Mouse (Mus musculus) liver, embryonic 11.5 days (tissue): Measurements from ENCODE around the gene Nfib. TPM values are rescaled to one million over a fixed set of nuclear protein-coding genes. Genes with fewer than 3 reads are reported as not detected.

ENCODE experiments used
- ATAC-seq: fragments of 200-750 bp; cut with Nextera tagmentation; replicated peaks from 2 replicates; pipeline ENCODE4 v1.8.0; 2017; ENCODE audit warnings: moderate number of reproducible peaks, mild to moderate bottlenecking, moderate TSS enrichment, moderate library complexity; ENCODE audit not compliant: low FRiP score
- DNase-seq: peaks from one replicate; pipeline ENCODE4 v3.0.0-alpha.2; 2017; ENCODE audit warnings: low spot score
- H3K27ac ChIP-seq: fragments of 300-500 bp; sonication (generic); 2 replicates; pipeline ENCODE4 v1.5.1; 2014; ENCODE audit warnings: mild to moderate bottlenecking, low read depth, low read length, control low read depth
- H3K27me3 ChIP-seq: fragments of 300-500 bp; sonication (generic); replicated peaks from 2 replicates; pipeline ENCODE4 v1.6.1; 2014; ENCODE audit warnings: low read length, mixed read lengths; ENCODE audit not compliant: control insufficient read depth, insufficient read depth
- H3K36me3 ChIP-seq: fragments of 300-500 bp; sonication (generic); 2 replicates; pipeline ENCODE4 v1.6.1; 2014; ENCODE audit warnings: mild to moderate bottlenecking, low read length, moderate library complexity, mixed read lengths; ENCODE audit not compliant: control insufficient read depth, insufficient read depth
- H3K4me1 ChIP-seq: fragments of 300-500 bp; sonication (generic); replicated peaks from 2 replicates; pipeline ENCODE4 v1.6.1; 2014; ENCODE audit warnings: low read length, mixed read lengths; ENCODE audit not compliant: control insufficient read depth, insufficient read depth
- H3K4me2 ChIP-seq: fragments of 300-500 bp; sonication (generic); 2 replicates; pipeline ENCODE4 v1.6.1; 2014; ENCODE audit warnings: mild to moderate bottlenecking, control low read depth, moderate library complexity
- H3K4me3 ChIP-seq: fragments of 300-500 bp; sonication (generic); 2 replicates; pipeline ENCODE4 v1.5.1; 2014; ENCODE audit warnings: low read depth, low read length, control low read depth
- H3K9ac ChIP-seq: fragments of 300-500 bp; sonication (generic); 2 replicates; pipeline ENCODE4 v1.6.1; 2014; ENCODE audit warnings: low read depth, low read length, control low read depth
- H3K9me3 ChIP-seq: fragments of 300-500 bp; sonication (generic); 2 replicates; pipeline ENCODE4 v1.6.1; 2016; ENCODE audit warnings: low read length, inconsistent platforms, mixed read lengths; ENCODE audit not compliant: control insufficient read depth
- WGBS: fragments of 180-500 bp; shearing (Covaris S2); extraction: QIAGEN DNeasy Blood & Tissue Kit; methylation state at CpG from one replicate; pipeline ENCODE4 v1.1.7; 2014; 5-methylcytosine and 5-hydroxymethylcytosine counted together
- polyA plus RNA-seq: library from polyadenylated mRNA; unstranded; fragments of >200 nt; fragmentation: Nextera tagmentation; extraction: Ambion mirVana; gene quantifications from 2 replicates; pipeline ENCODE4 v1.2.1, GENCODE M21; 2014

Gene Nfib
- polyA plus RNA-seq, 1 experiment from 2014 or later = 26.9 TPM

DNA sequence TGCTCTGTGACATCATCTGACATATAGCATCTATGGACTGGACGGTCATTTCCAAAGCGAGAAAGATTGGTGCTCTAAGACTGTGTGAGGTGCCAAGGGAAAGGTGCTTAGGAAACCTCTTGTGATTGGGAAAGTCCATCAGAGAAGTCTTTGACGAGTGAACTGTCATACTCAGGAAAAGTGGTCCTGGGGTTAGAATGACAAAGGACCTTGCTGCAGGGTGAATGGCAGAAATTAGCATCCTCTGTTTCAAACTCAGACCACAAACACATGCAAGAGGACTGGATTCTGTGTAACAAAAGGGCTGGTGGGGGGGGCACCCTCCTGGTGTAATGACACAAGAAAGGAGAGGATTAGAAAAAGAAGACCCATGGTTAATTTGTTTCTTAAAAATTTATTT, 274.7 kb downstream of the Nfib start:
- Histone ChIP-seq H3K9ac (no peak overlapping the region), H3K4me3 (no peak overlapping the region), H3K36me3 (no peaks in the 10 kb centered on the region; the same call in 1 of the 2 replicates), H3K4me2 (no peak overlapping the region), H3K27ac (no peak overlapping the region), H3K9me3 (no peaks in the 10 kb centered on the region), H3K4me1 (peaks cover 6% of the 10 kb centered on the region; the same call in 1 of the 2 replicates), H3K27me3 (no peaks in the 10 kb centered on the region)
- 80% methylated on average over 3 of the region's 3 CpGs for WGBS
- ATAC-seq (no peak), DNase-seq (no peak)

DNA sequence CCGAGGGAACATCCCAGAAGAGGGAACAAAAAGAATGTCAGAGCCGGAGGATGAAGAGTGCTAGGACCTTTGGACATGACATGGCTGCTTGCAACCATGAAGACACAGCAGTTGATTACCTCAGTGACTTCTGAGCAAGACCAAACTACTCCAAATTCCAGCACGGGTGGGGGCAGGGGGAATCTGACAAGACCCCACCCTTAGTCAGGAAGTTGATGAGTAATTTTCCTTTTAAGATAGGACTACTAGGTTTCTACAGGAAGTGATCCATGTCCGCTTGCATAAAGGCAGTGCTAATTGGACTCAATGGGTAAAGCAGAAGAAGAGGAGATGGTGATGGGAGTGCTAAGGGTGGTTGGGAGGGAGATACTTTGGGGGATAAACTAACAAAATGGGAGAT, 279.3 kb downstream of the Nfib start:
- no peaks in the 10 kb centered on the region for H3K36me3 ChIP-seq
- no peaks in the 10 kb centered on the region for H3K4me1 ChIP-seq
- H3K4me3 ChIP-seq = no peak overlapping the region
- H3K27ac ChIP-seq = no peak overlapping the region
- 77% methylated on average over 4 of the region's 4 CpGs for WGBS
- no peak for ATAC-seq
- no peaks in the 10 kb centered on the region for H3K9me3 ChIP-seq
- DNase-seq = no peak
- no peak overlapping the region for H3K4me2 ChIP-seq
- H3K27me3 ChIP-seq = no peaks in the 10 kb centered on the region
- H3K9ac ChIP-seq = no peak overlapping the region

DNA sequence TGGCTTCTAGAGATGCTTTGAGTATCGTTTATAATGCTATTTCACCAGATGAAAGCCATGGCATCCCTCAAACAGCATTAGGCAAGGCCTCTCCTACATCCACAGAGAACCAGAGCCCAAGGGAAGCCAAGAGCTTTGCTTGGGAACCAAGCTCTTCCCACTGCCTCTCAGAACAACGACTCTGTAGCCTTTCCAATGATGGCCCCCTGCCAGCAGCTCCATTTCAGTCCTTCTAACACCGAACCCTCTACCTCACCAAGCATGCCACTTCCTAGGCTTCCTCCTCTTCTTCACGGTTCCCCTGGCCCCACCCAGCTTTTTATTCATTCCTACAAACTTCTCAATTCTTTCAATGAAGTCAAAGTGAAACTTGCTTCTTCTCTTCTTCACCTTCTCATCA, 287.3 kb downstream of the Nfib start:
- DNase-seq (no peak), ATAC-seq (no peak)
- H3K27ac ChIP-seq = no peak overlapping the region
- H3K9ac ChIP-seq = no peak overlapping the region
- no peak overlapping the region for H3K4me2 ChIP-seq
- H3K9me3 ChIP-seq = no peaks in the 10 kb centered on the region
- no peak overlapping the region for H3K4me3 ChIP-seq
- H3K4me1 ChIP-seq = 0 out of 2 replicates have a peak, but pooled peaks cover 2% of the 10 kb centered on the region
- no peaks in the 10 kb centered on the region for H3K36me3 ChIP-seq
- 69% methylated on average over 4 of the region's 4 CpGs for WGBS
- no peaks in the 10 kb centered on the region for H3K27me3 ChIP-seq

DNA sequence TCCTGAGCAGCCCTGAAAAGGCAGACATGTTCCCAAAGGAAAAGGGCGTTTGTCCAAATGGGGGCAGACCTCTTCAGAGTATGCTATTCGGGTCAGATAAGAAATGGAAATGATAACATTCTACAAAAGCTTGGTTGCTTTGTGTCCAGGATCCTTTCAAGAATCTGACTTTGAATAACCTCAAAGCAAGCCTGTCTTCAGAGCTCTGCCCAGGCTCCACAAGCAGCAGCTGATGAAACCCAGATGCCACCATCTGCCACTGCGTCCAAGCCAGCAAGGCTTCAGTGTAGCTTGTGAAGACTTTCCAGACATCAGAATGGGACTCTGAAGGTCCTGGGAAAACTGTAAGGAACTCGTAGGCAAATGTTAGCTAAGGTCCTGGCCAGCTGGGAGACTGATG, 289.7 kb downstream of the Nfib start:
- Histone ChIP-seq H3K36me3 (no peaks in the 10 kb centered on the region), H3K4me1 (peaks cover 12% of the 10 kb centered on the region; the same call in 1 of the 2 replicates), H3K27me3 (no peaks in the 10 kb centered on the region), H3K9ac (no peak overlapping the region), H3K4me3 (no peak overlapping the region), H3K4me2 (no peak overlapping the region), H3K27ac (no peak overlapping the region), H3K9me3 (no peaks in the 10 kb centered on the region)
- DNase-seq = no peak
- 53% methylated on average over 4 of the region's 4 CpGs for WGBS
- ATAC-seq = no peak

DNA sequence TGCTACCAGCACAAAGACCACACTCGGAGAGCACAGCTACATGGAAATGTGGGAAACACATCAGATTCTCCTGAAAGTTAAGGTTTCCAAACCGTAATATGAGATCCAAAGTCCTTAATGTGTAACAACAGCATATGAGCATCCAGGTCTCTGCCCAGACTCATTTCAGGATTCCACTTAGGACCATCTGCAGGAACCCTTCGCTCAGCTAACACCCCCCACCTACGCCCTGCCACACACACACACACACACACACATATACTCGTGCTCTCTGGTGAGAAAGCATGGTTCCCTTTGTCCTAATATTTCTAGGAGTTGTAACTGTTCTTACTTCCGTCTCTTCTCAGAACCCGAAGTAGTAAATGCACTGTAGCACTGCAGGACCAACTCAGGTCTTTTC, 292.9 kb downstream of the Nfib start:
- H3K4me2 ChIP-seq = no peak overlapping the region
- WGBS = 73% methylated on average over 7 of the region's 7 CpGs
- peaks cover 12% of the 10 kb centered on the region; the same call in 1 of the 2 replicates for H3K4me1 ChIP-seq
- peak overlapping the region; percentile 21; the same call in 1 of the 2 replicates for H3K27ac ChIP-seq
- no peak overlapping the region for H3K9ac ChIP-seq
- ATAC-seq (no peak), DNase-seq (no peak)
- H3K4me3 ChIP-seq = no peak overlapping the region
- H3K36me3 ChIP-seq = no peaks in the 10 kb centered on the region
- no peaks in the 10 kb centered on the region for H3K9me3 ChIP-seq
- H3K27me3 ChIP-seq = no peaks in the 10 kb centered on the region

DNA sequence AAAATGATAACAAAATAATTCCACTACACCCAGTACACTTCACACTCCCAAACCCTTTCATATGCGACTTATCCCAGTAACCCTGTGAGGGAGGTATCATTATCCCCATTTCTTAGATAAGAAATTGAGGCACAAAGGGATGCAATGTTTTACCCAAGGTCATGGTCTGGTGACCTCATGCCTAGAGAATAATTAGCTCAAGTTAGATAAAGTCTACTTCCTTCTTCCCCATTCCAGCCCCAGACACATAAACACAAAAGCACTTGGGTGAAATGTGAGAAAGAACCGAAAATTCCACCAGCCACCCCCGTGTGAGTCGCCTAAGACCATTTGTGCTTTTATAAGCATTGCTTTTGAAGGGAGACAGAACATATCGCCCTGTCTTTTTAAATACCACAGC, 293.6 kb downstream of the Nfib start:
- no peak overlapping the region for H3K4me2 ChIP-seq
- WGBS = 27% methylated on average over 5 of the region's 5 CpGs
- H3K4me1 ChIP-seq = peaks cover 12% of the 10 kb centered on the region; the same call in 1 of the 2 replicates
- no peak for DNase-seq
- no peaks in the 10 kb centered on the region for H3K27me3 ChIP-seq
- H3K27ac ChIP-seq = no peak overlapping the region
- no peak overlapping the region for H3K4me3 ChIP-seq
- no peak overlapping the region for H3K9ac ChIP-seq
- H3K9me3 ChIP-seq = no peaks in the 10 kb centered on the region
- no peak for ATAC-seq
- no peaks in the 10 kb centered on the region for H3K36me3 ChIP-seq

DNA sequence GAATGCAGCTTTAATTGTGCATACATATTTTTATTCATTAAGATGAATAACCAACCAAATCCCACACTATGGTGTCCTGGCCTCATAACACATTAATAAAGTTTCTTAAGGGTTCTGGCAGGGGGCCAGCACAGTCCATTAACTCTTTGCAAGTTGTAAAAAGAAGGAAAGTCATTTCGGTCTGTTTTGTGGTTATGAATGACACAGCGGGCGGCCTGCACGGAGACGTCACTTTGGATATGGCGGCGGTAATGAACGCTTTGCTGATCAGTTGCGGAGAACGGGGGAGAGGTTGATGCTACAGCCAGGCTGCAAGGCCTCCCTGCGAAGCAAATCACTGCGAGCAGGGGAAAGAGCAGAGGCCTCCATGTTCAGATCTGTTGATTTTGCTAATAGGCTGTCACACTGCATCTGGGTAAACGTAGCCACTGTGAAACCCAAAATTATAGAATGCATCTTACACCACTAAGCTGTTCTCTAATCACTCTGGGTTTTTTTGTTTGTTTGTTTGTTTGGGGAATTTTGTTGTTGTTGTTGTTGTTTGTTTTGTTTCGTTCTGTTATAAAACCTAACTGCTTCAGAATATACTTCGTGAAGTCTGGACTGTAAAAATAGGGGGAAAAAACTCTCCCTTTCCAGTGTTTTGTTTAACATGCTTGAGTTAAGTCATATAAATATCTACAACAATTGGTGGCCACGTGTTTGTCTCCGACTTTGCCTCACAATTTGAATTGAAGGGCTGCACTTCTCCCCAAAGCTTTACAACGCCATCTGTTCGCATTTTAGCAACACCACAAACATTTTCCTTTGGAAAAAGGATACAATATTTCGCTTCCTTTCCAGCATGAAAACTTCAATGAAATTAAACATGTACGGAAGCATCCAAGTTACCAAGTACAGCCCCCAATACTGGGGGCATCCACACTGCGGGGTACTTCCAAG, 296.8 kb downstream of the Nfib start:
- H3K4me2 ChIP-seq = no peak overlapping the region
- no peaks in the 10 kb centered on the region for H3K36me3 ChIP-seq
- ATAC-seq (no peak), DNase-seq (no peak)
- H3K4me1 ChIP-seq = peaks cover 17% of the 10 kb centered on the region
- H3K27ac ChIP-seq = no peak overlapping the region
- no peaks in the 10 kb centered on the region for H3K9me3 ChIP-seq
- no peaks in the 10 kb centered on the region for H3K27me3 ChIP-seq
- H3K9ac ChIP-seq = no peak overlapping the region
- whole genome bisulfite sequencing = 83% methylated on average over 22 of the region's 22 CpGs
- no peak overlapping the region for H3K4me3 ChIP-seq

DNA sequence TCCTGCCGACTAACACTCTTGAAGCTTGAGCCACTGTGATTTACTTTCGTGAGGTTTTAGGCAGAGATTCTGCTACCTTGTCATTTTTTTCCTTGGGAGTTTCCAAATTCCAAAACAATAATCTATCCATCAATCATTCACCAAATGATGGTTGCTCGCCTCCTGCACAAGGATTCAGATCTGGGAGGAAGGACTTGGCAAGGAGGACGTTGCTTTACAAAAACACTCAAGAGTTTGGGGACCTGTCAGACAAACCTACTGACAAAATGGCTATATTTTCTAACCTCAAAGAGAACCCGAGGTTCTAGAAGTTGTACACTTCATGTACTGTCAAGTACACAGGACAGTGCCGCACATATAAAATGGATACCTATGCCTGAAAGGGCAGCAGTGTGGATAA, 299.0 kb downstream of the Nfib start:
- H3K4me1 ChIP-seq = peaks cover 8% of the 10 kb centered on the region

DNA sequence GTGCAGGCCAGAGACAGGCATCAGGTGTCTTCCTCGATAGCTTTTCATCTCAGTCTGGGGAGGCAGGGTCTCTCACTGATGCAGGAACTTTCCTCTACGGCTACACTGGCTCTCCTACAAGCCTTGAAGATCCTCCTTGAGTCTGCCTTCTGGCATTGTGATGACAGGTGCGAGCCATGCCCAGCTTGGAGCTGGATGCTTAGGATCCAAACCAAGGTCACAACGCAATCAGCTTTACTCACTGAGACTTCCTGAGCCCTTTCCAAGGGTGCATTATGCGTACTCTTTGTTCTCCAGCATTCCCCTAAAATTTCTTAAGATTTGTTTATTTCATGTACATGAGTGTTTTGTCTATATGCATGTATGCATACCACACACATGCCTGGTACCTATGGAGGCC, 299.8 kb downstream of the Nfib start:
- Histone ChIP-seq H3K9me3 (no peaks in the 10 kb centered on the region), H3K27me3 (no peaks in the 10 kb centered on the region), H3K4me1 (peaks cover 8% of the 10 kb centered on the region), H3K27ac (no peak overlapping the region), H3K4me3 (no peak overlapping the region), H3K4me2 (no peak overlapping the region), H3K9ac (no peak overlapping the region), H3K36me3 (no peaks in the 10 kb centered on the region)
- no peak for DNase-seq
- 87% methylated on average over 5 of the region's 5 CpGs for WGBS
- ATAC-seq = no peak

More for the DNA sequence above, 299.0 kb downstream of the Nfib start:
- Histone ChIP-seq H3K27me3 (no peaks in the 10 kb centered on the region), H3K9ac (no peak overlapping the region), H3K4me3 (no peak overlapping the region), H3K27ac (no peak overlapping the region), H3K4me2 (no peak overlapping the region), H3K36me3 (no peaks in the 10 kb centered on the region), H3K9me3 (no peaks in the 10 kb centered on the region)
- no peak for ATAC-seq
- WGBS = 69% methylated on average over 6 of the region's 6 CpGs
- DNase-seq = no peak
